Mouse (Mus musculus) G1E-ER4 (cell line): ENCODE data around the gene Dpp4. TPM values are rescaled to one million over a fixed set of nuclear protein-coding genes. Genes with fewer than 3 reads are reported as not detected.

Source experiments
- GATA1 ChIP-seq: IDR thresholded peaks from one replicate; pipeline ENCODE4 v1.8.0; 2012; ENCODE audit warnings: low read length, inconsistent platforms
- polyA plus RNA-seq: library from polyadenylated mRNA; stranded (reverse); fragments of >175 nt; gene quantifications from 2 replicates; pipeline ENCODE4 v1.2.3, GENCODE M21; 2012

Gene Dpp4
- polyA plus RNA-seq, 1 experiment: not detected

DNA sequence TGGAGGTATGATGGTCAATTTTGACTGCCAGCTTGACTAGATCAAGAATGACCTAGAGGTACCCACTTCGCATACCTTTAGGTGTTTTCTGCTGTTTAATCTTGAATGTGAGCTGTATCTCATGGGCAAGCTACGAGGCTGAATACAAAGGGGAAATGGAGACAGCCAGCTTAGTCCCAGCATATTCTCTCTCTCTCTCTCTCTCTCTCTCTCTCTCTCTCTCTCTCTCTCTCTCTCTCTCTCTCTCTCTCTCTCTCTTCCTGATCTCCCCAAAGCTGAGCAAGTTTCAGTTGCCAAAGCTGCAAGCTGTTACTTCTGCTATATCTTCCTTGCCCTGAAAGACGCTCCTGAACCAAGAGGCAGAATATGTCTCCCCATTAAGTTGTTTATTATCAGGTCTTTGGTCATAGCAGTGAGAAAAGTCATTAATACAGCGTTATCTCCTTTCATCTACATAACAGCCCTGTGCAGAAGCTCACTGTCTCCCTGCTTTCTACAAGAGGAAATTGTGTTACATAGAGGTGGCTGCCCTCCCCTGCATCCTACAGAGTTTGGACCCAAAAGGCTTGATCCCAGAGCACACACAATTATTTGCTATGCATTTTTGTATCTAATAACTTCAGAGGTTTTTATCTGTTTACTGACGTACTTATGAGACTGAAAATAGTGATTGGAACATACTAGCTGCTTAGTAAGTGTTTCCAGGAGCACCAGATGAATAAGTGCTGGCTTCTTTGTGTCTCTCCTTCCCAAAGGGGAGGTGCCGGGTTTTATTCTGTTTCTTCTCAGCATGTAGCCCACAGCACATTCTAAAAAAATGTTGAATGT, 10.7 kb upstream of the Dpp4 start:
- TF ChIP-seq GATA1: no peak

DNA sequence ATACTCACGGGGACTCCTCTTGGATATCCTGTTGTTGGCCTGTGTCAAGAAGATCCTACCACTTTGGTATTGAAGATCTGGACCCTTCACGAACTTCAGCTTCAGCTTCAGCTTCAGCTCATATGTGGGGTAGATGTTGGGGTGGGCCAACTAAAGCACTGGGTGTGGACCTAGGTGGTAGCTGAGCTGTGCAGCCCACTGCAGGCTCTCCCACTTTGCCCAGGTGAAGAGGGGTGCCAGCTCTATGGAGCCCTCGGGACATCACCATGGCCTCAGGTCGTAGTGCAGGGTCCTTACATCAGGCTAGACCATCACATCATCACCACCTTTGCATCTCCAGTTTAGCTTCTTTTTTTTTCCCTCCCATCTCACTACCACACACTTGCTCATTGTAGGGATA, 9.2 kb upstream of the Dpp4 start:
- TF ChIP-seq GATA1: no peak

DNA sequence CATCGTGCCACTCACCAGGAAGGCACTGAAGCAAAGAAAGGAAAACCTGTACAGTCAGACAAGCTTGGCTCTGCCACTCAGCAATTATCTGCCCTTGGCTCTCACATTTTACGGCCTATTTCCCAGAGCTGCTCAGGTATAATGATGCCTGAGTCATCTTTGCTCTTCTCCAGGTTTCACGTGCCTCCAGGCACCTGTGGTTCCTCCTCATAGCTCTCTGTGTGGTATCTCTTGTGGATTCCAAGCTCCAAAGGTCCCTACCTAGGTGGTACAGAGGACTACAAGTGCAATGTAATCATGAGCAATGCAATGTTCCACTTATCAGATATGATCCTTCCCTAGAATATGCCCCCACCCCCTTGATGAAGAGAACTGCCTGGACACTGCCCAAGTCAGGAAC, 8.0 kb upstream of the Dpp4 start:
- TF ChIP-seq GATA1: no peak

DNA sequence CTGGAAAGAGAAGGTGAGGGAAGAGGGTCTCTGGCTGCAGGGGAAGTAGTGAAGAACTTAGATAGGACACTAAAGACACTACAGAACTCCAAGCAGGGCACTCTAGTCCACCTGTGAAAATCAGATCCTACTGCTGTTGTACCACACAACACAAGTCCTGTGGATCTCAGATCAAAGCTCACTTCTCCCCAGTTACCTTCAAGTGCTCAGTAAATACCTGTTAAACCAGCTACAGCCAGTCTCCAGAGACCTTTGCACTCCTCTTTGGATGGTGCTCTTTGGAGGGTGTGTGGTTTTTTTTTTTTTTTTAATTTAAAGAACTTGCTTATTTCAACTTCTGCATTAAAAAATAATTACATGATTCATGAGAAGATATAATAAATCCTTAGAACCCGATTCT, 5.2 kb upstream of the Dpp4 start:
- no peak for TF ChIP-seq GATA1

DNA sequence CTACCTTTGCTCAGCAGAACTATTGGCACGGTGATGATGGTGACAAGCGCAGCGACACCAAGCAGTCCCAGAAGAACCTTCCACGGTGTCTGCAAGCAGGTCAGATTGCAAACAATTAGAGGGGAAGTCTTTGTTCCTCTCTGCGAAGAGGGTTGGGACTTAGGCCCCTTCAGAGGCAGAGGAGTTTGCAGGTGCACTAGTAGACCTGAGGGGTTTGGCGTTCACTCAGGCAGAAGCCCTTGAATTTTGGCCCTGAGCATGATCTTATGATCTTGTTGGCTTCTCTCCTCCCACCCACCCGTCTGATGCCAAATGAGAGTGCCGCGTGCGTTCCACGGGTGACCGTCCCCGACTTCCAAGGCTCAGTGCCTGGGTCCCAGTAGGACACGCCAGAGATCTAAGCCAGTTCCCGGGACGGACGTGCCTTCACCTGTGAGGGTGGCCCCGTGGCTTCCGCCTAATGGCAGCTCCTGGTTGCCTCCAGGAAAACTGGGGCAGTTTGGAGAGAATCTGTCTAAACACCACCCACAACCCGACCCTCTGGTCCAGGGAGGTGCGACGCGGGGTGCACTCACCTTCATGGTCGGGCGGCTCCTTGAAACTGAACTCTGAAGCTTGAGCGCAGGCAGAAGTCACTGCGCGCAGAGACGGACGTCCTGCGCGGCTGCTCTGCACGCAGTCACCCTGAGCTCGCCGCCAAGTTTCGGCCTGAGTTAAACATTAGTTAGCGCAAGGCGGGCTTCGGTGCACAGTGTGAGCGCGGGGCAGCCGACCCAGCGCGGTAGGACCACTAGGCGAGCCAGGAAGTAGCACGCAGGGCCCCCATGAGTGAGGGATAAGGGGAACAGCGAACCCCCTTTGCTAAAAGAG, 585 bp downstream of the Dpp4 start:
- no peak for TF ChIP-seq GATA1

DNA sequence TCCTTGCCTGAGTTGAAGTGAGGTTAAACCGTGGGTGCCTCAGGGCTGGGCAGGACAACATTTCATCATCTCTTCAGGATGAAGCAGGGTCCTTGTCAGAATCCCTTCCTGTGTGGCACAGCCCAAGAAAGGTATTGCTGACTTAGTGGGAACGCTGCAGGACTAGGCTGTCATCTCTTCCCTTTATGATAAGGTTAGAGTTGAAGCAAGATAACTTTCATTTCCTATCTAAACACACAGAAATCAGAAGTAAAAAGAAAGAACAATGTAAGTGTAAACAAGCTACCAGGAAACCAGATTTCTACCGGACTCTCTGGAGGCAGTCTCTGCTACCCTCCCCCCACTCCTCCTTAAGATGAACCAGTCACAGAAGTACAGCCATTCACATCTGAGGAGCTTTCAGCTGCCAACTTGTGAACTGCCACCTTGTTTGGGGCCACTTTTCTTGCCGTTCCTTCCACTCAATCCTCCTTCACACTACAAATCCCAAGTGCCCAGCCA, 3.3 kb downstream of the Dpp4 start:
- no peak for TF ChIP-seq GATA1

DNA sequence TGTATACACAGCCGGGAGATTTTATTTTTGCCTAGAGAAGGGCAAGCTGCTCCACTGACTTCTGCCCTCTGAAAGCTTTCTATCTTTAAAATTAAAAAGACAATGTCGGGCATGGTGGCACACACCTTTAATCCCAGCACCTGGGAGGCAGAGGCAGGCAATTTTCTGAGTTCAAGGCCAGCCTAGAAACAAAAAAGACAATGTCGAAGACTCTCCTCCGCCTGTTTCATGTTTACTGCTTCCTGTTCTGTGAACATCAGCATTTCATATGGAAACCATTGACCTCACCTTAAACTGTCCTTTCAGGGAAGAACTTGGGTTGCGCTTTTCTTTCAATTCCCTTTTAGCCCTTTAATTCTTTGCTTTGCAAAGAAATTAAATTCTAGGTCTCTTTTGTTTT, 3.8 kb downstream of the Dpp4 start:
- no peak for TF ChIP-seq GATA1

DNA sequence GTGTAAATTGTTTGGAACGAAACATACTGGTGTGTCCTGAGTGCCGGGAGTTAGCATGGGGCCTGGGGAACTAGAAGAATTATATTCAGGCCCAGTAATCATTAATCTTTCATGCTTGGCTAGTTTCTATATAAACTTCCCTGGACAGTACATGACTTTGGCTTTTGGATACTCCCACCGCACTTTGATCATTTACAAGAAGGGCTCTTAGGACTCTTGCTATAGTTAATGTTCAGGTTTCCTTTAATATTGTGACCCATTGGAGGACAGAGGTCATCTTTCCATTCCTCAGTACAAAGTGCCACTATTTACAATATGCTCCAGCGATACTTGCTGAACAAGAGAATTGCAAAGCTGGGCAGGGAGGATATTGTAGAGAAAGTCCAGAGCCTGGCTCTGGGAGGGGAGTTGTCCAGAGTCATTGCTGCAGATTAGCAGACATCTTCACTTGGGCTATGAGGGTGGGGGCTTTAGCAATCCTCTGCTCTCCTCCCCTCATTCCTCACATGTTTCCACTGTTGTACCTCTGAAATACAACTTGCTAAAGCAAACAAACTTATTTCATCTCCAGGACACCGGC, 8.4 kb downstream of the Dpp4 start:
- TF ChIP-seq GATA1: no peak

DNA sequence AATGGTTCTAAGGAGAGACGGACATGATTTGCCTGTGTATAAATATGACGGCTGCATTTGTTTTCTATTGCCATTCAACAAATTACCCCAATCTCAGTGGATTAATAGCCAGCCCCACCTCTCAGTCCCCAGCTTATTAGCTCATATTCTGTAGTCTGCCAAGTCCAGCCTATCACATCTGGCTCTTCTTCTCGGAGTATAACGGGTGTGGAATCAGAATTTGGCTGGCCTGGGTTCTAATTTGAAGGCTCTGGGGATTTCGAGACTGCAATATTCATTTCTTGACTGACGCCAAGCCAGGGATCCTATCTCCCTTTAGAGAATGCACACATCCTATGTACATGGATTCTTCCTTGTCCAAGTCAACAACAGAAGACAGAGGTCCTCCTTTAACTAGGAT, 11.0 kb downstream of the Dpp4 start:
- TF ChIP-seq GATA1: no peak

DNA sequence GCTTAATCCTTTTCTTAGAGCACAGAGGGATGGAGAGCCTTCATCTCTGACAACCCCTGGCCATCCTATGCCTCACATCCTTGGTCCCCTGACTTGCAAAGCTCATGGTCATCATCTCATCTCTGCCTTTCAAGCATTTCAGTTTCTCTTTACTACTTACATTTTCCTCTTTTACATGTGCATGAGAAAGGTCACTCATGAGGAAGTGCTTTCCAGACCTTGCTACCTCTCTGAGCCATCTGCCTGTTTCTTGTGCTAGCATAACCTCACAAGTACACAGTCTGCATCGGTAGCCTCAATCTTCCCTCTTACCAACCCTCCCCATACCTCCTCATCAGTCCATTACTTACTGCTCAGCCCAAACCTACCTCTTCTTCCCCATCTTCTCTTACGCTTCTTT, 12.2 kb downstream of the Dpp4 start:
- TF ChIP-seq GATA1: no peak

DNA sequence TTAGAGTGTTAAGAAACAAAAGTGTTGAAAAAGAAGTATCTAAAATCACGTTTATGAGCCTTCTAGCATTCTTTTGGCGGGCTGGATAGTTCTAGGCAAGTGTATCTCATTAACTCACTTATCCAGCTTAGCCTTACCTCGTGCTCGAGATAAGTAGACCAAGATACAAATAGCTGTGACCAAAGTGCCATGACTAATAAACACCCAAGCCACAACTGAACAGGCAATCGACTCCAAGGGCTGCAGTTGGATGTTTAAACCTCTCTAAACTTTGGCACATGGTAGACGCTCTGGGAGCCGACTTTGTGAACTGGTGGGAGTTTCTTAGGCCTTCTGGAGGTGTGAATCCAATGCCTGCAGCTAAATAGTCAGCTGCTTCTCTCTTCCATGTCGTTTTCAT, 12.7 kb downstream of the Dpp4 start:
- TF ChIP-seq GATA1: no peak

DNA sequence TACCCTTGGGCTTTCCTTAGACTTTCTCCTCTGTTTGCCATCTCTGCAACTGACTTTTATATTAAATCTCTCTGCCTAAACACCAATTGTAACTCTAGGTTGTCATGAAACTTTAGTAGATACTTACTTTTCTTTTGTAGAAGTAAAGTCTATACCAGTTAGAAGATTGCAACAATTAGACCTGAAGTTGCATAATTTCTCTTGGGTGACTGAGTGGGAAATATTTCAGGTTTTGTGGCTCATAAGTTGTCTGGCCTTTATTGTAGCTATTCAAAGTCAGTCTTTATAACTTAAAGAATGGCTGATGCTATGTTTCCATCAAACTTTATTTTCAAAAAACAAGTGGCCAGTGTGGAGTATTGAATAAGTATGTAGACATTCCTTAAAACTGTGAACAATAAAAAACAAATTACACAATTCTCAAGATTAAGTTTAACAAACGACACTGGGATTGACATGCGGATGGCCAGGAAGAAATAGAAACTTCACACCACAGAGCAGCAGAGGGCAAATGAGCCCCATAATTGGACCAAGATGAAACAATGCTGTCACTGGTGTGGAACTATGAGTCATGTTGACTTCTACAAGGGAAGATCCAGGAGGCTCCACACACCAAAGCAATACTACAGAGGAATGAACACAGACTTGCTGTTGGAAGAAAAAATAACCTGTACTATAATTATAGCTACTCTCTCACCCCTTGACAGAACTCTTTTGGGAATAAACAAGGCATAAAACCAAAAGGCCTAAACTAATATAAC, 13.7 kb downstream of the Dpp4 start:
- TF ChIP-seq GATA1: no peak

DNA sequence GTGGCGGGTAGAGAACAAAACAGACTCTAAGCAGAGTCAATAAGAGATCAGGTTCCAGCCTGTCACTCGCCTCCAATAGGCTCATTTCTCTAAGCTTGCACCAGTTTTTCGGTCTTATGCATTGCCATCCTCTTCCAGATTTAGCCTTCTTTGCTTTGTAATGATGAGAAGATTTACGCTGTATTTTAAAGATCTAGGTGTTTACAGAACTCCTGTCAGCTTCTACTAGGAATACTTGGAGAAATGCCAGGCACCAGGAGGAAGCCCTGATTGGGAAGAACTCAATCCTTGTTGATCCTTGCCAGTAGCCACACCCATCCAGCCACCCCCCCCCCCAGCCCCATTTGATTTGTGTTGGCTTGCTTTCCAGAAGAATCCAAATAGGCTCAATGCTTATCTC, 14.4 kb downstream of the Dpp4 start:
- no peak for TF ChIP-seq GATA1

DNA sequence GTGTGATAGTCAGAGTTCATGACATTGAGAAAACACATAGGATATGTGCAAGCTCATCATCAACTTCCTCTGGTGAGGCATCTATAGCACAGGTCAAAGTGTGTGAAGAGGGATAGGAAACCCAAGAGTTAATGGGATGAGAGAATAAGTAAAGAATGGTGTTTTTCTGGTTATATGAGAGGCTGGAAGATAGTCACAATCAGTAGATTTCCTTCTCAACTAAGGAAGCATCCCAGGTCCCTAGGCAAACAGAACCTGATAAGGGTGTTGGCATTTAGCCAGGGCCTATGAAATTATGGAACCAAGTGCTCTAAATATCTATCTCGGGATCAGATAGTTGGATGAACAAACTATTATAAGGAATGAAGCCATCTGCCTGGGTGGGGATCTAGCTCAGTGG, 15.2 kb downstream of the Dpp4 start:
- TF ChIP-seq GATA1: no peak

DNA sequence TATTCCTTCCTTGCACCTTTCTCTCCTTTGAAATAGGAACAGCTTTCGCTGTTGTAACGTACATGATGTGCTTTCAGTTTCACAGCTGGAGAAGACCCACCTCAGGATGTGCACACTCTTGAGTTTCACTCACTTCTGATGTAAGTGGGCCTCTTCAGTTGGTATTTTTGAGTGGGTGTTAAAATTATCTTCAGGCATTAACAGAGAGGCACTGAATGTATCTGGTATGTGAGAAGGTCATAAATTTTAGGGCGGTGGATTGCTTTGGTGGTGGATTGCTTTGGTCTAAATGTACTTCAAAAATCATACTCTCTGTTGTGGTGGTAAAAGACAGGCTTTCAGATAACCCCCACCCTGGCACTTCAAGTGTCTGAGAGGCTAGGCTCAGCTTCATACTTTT, 17.2 kb downstream of the Dpp4 start:
- TF ChIP-seq GATA1: no peak
